Mouse (Mus musculus) ES-CJ7 (cell line): ENCODE measurements around the gene Nav1.
A peak's percentile ranks its signal among the peaks of the same experiment; 100 is the strongest.

Experiments
- DNase-seq: peaks from one replicate; pipeline ENCODE4 v3.0.0; 2011; ENCODE audit warnings: low read depth, low spot score

Gene Nav1

DNA sequence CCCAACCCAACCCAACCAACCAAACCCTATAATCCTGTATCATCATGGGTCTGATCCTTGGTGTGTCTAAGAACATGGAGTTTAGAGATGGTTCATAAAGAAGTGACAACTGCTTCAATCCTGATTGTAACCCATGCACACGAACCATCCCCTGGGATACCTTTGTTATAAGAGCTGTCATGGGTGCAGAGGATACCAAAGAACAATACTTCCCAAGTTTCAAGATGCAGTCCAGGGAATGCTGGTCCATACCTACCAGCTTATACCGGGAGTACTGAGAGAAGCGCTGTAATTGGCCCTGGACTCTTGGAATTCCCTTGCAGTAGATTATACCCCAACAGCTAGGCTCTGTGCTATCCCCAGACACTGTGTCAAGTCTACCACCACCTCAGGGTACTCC, 165.2 kb downstream of the Nav1 start:
- DNase-seq = no peak

DNA sequence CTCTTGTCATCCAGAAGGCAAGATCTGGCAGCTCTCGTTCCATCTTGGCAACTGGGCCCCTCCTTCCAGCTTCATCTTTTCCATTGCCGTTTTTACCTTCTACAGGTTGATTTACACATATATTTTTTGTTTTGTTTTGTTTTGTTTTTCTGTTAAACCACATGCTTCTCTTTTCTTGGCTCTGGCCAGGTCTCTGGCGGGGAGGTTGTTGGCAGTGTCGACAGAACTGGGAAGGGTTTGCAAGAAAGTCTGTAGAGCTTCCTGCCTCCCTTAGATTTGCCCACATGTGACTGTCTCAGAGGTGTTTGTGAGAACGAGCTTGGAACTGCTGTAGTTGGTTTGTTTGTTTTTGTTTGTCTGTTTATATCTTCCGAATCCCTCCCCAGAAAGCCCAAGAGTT, 166.1 kb downstream of the Nav1 start:
- no peak for DNase-seq

DNA sequence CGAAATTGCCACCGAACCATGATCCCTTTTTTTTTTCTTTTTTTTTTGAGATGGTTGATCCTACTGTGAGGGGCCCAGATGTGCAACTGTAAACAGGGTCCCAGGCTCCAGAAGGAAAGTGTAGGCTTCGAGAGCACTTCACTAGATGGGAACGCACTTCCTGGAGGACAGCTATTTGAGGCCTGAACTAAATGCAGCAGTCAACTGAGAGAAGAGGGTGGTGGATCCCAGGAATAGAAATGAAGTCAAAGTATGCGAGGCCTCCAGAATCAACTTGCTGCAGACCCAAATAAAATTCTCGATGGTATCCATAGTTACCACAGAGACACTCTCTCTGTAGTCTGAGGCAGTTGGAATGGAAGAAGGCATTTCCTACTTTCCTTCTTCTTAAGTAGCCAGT, 168.3 kb downstream of the Nav1 start:
- no peak for DNase-seq

DNA sequence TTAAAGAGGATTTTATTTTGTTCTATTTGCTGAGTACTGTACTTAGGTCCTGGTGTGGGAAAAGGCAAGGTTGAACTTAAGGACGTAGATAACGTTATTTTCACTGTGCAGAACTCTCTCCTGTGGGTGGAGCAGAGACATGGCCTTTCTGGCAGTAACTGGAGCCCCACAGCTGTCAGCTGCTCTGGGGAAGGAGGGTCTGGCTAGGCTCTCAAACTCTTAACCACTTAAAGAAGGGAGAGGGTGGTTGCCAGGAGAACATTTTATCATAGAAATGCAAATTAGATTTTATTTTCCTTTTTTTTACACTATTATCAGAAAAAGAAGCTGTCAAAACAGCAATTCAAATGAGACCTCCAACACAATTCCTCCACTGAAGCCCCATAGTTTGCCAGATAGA, 171.3 kb downstream of the Nav1 start:
- DNase-seq = no peak

DNA sequence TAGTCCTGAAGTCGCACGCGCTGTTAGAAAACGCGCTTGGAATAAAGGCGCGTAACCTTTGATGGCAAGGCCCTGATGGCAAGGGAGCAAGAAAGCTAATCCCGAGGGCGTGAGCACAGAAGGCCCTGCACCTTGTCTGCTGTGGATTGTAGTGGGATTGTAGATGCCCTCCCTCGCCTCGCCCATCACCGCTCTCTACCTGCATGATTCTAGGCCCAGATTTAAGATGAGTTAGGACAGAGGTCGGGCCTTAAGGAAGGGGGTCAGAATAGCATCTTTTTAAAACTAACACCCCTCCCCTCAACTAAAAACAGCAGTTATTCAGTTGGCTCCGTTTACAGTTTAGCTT, 176.5 kb downstream of the Nav1 start:
- DNase-seq = no peak

DNA sequence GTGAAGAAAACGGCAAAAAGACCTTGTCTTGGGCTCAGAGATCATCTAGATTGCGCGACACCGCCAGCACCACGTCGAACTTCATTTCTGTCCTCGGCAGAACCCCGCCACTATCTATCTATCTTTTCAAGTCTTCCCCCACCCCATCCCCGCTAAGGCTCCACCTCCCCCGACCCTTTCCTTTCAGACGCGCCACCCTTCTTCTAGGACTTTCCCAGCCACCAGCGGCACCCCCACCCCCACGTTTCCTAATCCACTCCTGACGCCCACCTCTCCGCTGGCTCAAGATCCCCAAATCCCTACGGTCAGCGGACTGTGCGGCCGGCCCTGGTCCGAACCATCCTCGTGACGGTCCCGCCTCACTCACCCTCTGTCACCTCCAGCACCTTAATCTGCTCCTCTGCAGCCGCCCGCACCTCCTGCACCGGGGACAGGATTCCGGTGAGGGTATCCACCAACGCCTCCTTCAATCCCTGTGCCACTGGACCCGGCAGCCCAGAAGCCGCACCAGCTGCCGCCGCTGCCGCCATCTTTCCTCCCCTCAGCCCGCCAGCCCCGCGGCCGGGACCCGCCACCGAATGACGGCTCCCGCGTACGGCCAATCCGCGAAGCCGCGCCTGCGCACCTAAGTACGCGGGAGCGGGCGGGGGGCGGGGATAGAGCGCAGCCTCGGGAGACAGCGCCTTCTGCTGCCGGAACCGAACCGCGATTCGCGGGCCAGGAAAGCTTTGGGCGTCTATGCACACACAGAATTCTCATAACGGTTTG, 177.0 kb downstream of the Nav1 start, which contains the start of gene Ipo9:
Gene Ipo9, minus strand, starts transcription at position 599 of the 768 bp plus-strand sequence.
- peak; percentile 94 for DNase-seq

DNA sequence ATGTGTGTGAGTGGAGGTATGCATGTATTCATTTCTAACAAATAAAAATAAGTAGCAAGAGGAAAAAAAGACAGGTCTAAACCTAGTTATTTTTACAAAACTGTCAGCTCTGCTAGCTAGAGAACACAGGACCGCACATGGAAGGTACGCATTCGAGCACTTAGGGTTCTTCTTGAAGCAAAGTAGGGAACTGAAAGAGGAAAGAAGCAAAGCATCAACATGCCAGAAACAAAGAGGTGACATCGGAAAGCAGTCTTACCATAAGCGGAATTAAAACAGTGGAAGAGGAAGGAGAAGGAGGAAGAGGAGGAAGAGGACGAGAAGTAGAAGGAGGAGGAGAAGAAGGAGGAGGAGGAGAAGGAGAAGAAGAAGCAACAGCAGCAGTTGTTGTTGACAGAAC, 179.7 kb downstream of the Nav1 start:
- DNase-seq = no peak

DNA sequence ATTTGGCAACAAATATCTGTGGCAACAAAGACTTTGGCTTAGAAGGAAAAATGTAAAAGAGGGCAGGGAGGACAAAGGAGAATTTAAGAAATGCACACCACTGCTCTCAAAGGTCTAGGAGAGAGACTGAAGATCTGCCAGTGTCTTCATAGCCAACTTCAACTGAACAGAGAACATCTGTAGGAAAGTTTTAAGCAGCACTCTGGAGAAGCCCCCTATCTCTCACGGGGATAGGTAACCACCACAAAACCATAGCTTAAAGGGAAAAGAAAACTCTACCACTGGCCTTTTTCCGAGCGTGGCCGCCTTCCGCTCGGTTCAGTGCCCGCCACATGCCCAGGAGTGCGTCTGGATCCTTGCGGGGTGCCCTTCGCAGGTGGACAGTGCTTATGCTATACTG, 180.4 kb downstream of the Nav1 start:
- DNase-seq = no peak

DNA sequence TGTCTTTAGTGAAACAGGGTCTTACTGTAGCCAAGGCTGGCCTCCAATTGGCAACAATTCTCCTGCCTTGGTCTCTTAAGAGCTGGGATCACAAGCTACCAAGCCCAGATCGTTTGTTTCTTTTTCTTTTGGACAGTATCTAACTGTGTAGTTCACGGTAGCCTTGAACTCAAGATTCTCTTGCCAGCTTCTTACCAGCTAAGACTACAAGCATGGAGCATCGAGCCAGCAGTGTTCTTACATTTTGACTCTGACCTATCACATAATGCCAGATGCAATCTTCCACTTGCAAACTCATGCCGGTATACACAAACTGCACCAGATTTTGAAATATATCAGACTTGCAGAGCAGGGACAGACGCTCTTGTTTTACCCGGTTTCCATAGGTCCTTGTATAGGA, 184.3 kb downstream of the Nav1 start:
- no peak for DNase-seq

DNA sequence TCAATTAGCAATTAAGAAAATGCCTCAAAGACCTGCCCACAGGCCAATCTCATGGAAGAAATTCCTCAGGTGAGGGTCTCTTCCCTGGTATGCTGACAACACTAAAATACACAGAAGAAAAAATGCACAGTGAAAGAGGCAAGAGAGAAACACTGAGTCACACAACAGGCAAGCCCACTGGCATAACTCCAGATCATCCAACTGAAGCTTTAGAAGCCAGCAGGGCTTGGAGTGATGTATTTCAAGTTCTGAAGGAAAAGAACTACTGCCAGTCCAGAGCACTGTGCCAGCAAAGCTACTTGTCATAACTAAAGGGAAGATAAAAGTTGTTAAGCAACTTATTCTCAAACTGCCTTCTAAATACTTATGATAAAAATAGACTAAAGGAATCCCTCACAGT, 193.1 kb downstream of the Nav1 start:
- no peak for DNase-seq

DNA sequence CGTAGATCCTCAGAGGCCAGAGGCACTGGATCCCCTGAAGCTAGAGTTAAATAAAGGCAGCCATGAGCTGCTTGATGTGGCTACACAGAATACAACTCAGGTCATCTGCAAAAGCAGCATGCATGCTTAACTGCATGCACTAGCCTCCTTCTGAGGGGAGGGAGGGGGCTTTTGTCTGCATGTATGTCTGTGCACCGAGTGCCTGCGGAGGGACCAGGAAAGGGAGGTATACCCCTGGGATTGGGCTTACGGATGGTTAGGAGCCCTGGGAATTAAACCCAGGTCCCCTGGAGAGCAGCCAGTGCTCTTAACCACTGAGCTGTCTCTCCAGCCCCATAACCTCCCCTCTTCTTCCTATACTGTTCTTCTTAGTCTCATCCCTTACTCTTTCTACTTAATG, 195.0 kb downstream of the Nav1 start:
- DNase-seq = no peak

DNA sequence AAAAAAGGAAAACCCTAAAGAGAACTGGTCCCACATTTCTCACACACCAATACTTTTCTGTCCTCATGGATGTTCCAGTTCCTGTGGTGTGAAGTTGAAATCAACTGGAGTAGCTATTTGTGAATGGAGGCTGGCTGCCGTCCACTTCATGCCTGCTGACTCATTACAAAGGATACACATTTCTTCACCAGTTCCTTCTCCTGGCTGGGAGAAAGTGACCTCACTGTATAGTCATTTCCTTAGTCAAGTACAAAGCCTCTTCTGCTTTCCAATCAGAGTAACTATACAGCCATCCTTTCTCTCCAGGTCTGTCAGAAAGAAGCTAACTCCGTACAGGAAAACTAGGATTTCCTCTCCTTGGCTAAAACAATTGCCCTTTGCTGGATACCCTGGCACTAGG, 196.1 kb downstream of the Nav1 start:
- DNase-seq = no peak

DNA sequence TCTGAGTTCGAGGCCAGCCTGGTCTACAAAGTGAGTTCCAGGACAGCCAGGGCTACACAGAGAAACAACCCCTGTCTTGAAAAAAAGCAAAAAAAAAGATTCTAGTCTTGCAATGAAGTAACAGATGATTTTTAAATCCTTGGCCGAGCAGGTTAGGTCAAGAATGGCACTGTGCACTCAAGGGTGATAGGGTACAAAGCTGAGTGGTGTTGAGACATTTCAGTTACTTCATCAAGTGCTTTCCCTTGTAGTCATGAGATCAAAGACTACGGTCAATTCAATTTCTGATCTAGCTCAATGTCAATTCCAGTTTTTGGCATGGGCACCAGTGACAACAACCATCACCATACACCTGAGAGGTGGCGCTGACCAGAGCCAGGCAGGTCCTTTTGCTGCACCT, 198.1 kb downstream of the Nav1 start:
- DNase-seq = no peak

DNA sequence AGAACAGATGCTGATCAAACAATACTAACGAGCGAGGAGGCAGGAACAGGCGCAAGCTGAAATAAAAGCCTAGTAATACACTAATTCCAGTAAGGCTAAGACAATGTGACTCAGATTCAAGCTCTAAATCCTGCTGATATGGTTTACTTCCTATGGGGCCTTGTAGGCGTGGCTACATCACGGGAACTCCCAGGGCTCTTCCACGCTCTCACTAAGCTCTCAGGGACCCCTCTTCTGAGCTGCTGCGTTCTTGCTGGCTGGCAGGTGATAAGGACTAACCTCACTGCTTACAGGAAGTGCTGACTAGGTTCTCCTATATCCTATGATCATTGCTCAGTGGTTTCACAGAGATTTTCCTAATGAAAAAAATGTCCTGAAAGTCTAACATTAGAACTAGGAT, 201.7 kb downstream of the Nav1 start:
- no peak for DNase-seq

DNA sequence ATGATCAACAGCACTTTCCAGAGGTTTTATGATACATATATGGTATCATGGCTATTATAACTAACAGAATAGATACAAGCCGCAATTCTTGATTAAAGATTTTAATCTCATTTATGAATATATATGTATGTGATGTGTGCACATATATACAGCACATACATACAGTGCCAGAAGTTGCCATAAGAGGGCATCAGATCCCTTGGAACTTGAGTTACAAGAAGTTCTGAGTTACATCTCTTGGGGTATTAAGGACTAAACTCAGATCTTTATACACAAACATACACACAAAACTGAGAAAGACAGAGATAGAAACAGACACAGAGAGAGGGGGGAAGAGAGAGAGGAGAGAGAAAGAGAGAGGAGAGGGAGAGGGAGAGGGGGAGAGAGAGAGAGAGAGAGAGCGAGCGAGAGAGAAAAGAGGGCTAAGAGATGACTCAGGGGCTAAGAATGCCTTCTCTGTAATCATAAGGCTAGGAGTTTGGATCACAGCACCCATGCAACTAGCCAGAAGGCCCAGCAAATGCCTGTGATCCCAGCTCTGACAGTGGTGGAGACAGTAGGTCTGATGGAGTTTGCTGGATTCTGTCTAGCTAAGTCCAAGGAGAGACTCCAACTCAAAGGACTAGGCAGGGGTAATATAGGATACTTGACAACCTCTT, 205.5 kb downstream of the Nav1 start:
- no peak for DNase-seq

DNA sequence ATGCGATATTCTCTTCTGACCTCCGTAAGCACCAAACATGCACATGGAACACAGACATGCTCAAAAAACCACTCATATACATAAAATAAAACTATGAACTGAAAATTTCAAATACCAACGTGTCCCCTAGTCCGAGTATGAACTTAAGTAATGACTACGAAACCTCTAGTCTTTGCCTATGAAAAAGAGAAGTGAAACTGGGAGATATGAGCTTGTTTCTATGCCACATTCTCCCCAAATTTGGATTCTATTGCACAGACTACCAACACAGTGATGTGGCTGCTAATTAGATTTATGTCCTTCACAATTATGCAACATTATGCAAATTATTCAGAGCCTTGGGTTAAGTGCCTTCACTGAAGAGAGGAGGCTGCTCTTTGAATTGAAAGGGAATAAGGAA, 207.6 kb downstream of the Nav1 start:
- no peak for DNase-seq

DNA sequence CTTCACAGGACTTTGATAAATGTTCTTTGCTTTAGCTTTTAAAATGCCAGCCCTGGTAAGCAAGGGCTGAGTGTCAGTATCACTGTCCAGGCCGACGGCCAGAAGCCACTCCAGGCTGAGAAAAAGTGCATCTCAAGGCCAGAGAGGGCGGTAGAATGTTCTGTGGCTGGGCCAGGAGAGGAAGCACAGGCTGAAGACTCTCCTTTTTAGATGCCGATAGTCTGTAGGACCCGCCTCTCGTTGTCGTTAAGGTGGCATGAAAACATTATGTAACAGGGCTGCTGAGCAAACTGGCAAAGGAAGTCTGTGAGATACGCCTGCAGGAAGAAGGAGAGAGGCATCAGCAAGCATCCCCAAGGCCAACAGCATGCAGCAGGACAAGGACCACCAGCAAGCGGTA, 221.9 kb downstream of the Nav1 start:
- no peak for DNase-seq
